Mouse (Mus musculus): Measurements from ENCODE around the gene Spire2.

DNA sequence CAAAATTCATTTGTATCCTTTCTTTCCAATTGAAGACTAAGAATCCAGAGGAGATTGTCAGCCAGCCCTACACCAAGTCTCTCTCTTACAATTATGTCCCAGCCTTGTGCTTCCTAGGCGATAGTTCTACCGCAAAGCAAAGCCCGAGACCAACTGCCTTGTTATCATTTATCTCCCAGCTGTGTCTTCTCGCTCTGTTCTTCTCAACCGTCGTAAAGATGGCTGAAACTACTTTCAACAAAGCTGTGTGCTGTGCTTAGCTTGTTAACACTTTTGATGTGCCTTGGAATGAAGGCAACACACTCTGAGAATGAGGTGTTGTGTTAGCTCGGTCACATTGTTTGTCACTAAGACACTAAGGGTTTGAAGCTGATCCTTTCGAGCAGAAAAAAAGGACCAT is 703 bp upstream of the Spire2 start:
- TF ChIP-seq POU5F1 (IDR thresholded peaks at IDR 0.05; ENCODE audit: borderline replicate concordance, low read length) (no peak), CTCF (conservative IDR thresholded peaks at IDR 0.05; ENCODE audit: low read length) (no peak)

Data from E14TG2a.4 (cell line).